Mouse (Mus musculus): Measurements from ENCODE around the gene Wfs1.
A peak's percentile ranks its signal among the peaks of the same experiment; 100 is the strongest.
"Not testable (repeated sequence)": the region's sequence is repeated elsewhere in the genome, so short reads cannot be mapped to it uniquely, and the experiment has no call there.

Gene Wfs1

DNA sequence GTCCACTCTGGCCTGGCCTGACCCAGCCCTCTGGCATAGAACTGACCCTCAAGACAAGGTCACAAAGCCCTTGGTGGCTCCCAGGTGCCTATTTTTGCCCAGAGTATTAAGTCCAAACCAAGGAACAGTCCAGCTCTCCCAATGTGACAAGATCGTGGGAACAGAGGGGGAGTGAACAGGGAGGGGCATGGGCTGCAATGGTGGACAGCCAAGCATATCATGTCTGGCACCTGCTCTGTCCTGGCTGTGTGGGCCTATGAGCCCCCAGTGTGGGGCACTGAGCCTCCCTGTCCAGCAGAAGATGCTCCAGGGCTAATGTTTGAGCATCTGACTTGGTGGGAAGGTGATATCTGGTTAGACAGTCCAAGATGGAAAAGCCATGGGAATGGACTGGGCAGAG is 2.4 kb downstream of the Wfs1 start:
- DNase-seq = no peak

DNA sequence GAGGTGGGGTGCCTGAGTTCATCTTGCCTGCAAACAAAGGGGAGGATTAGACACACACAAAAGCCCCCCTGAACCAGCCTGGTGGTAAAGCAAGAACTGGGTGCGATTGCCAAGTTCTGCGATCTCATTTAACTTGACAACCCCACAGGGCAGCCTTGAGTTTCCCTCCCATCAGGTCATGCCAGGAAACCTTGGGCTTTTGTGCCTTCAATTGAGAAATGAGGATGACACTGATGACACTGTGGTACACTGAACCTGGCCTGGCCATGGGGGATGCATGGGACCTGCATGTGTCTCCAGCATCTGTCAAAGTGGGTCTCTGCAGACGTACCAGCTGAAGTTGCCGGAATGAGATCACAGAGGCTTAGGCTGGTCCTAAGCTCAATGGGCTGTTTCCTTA is 6.7 kb downstream of the Wfs1 start:
- DNase-seq = no peak

DNA sequence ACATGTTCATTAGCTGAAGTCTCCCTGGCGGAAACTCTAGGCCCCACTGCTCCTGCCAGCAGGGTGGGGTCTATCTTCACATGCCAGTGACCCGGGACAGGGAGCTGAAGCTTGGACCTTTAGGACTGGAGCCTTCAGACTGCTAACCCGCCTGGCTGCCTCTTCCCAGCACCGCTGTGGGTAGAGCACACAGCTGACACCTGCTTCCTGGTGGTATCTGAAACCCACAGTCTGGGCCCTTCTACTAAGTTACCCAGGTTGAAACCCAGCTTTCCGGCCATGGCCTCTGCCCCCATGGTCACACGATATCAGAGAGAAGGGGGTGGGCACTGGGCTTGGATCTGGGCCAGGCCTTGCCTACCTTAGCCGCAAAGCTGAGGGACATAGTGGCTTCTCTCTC is 9.4 kb downstream of the Wfs1 start:
- peak; percentile 62 for DNase-seq

DNA sequence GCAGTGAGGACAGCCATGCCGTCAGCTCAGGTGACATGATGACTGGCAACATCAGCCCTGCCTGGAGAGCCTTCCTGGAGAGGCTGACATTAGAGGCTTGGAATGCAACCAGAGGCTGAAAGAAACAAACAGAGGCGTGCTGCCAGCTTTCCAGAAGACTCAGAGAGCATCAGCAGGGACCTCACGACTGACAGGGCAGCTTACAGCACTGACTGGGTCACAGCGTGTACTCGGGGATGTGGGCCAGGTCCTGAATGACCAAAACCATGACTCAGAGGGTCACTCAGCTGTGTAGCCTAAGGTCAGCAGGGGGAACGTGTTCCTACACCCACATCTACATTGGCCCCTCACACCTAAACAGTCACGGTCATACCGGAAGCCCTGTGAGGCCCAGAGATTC is 10.0 kb downstream of the Wfs1 start:
- no peak for DNase-seq

DNA sequence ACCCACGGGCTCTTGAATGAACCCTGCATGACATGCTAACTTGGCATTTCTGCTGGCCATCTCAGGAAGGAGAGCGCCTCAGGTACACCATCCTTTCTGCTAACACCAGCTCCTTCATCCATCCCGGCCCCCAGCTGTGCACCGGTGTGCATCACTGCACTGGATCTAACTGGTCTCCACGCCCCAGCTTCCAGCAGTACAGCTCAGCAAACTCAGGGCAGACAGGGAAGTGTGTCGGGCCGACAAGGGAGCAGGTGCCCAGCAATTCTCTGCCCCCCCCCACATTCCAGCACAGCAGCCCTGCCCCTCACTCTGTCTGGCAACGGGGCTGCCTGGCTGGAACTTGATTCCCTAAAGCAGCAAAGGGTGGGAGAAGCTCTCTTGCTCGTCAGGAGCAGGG is 11.2 kb downstream of the Wfs1 start:
- no peak for DNase-seq

DNA sequence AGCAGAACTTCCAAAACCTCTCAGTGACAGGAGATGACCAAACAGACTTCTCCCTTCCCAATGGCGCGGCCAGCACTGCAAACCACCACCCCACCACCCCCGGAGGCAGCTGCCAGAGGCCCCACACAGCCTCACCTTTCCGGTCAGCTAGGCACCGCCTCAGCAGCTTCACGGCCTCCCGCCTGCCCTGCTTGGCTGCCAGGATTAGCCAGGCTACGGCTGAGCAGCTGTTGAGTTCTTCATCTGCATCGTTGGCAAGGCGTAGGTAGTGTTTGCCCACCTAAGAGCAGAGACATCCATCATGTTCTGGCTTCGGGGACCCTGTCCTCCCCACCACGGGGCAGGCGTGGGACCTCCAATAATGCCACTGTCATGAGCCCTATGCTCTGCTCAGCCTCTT is 13.7 kb downstream of the Wfs1 start:
- no peak for DNase-seq

DNA sequence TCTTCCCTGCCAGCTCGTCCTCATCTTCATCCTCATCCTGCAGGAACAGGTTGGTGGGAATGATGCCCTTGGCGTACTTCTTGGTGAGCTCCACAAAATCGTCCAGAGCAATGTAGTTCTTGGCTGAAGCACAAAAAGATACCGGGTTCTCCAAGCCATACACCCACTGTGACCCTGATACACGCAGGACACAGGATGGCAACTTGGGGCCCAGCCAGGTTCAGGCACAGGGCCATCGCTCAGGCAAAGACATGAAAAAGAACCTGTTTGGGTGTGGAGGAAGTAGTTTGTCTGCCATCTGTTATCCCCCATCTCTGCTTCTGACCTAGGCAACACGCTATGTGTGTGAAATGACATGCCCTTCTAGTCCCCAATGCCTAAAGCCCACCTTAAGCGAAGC is 17.4 kb downstream of the Wfs1 start:
- DNase-seq = no peak

DNA sequence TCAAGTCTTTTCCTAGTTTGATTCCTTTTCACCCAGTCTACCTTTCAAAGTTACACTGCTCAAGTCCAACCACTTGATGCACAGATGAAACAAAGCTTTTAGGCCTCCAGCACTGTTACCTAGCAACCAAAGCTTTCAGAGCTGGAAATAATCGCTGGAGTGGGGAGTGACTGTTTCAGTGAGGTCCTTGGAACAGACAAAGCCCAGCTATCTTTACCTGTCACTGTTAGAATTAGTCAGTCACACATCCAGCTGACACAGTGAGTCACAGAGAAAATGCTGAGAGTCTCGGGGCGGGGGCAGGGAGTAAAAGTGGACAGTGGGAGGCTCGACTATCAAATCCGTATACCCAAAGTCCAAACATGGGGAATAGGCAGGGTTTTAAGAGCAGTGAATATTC is 28.5 kb downstream of the Wfs1 start:
- DNase-seq = no peak

DNA sequence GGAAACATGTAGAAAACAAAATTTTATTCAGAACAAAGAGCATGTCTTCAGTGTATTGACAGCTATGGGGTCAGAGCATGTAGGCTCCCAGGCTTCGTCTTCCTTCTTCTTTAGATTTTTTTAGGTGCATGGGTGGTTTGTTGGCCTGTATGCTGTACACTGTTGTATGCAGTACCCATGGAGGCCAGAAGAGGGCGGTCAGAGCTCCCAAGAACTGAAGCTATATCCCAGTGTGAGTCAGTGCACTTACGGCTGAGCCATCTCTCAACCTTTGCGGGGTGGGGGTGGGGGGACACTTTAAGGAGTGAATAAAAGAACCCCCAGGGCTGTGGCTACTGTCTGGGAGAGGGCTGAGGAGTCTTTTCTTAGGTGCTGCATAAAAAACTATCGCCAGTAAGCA is 30.2 kb downstream of the Wfs1 start:
- DNase-seq = peak; percentile 82

DNA sequence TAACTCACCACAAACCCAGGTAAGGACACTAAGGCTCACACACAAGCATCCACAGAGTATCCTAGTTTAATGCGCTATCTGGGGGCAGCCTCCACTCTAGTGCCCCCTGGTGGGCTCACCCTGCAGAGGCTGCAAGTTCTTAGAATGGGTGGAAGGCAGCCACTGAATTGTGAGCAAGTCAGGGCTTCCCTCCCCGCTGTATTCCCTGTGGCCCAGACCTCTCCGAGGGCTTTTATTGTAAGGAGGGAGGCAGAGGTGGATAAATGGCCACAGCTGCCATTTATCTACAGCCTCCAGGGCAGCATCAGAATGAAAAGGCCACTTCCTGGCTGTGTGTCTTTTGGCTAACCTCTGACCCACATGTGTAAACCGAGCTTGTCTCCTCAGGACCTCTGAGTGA is 33.6 kb downstream of the Wfs1 start:
- DNase-seq = peak; percentile 65

DNA sequence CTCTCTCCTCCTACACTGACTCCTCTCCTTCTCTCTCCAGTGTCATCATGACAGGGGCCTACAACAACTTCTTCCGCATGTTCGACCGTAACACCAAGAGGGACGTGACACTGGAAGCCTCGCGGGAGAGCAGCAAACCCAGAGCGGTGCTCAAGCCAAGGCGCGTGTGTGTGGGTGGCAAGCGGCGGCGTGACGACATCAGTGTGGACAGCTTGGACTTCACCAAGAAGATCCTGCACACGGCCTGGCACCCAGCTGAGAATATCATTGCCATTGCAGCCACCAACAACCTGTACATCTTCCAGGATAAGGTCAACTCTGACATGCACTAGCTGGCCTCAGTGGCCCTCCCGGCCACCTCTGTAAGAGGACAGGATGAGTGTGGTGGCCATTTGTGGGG is 36.7 kb downstream of the Wfs1 start:
- no peak for DNase-seq

DNA sequence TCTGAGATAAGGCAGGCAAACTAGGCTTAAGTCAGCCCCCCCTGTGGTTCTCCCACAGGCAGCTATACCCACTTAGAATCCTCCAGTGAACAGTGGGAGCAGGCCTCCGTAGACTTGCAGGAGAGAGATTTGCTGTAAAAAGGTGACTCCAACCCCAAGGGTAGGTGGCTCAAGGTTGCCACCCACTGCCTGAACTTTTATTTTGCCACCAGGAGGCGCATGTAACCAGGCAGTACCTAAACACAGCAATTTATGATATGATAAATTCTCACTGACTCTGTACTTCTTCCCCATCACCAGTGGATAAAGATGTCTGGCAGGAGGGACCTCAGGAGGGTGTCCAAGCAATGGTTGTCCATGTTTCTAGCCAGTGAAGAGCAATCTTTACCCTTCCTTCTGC is 38.1 kb downstream of the Wfs1 start:
- DNase-seq = peak; percentile 39

DNA sequence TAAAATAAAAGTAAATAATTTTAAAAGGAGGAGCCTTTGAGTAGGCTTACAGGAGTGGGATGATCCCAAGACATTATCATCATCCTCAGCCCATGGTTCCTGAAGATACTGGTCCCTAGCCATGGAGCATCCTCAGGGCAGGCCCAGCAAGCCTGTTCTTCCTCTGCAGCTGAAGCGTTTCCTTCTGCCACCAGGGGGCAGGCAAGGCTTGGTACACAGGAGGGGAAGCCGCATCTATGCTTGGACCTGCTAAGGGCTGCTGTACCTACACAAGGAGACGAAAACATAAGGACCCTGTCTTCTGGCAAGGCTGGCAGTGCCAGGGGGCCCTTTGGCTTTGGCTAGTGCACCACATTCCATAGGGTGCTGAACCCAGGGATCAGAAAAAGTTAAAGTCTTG is 40.2 kb downstream of the Wfs1 start:
- DNase-seq = peak; percentile 85

DNA sequence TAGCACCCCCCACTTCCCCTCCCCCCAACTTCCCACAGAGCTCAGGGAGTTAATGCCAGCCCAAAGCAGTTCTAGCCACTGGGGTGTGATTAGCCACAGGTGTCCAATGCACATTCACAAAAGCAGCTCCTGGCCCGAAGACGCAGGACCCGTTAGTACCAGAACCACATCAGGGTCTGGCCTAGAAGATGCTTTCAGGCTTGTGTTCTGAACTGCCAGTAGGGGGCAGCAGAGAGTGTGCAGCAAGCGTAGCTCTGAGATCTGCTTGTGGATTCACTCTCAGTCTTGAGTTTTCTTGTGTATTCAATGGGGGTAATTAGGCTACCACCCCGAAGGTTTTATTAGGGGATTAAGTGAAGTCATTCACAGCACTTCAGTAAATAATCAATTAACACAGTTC is 42.6 kb downstream of the Wfs1 start:
- DNase-seq = peak; percentile 65

DNA sequence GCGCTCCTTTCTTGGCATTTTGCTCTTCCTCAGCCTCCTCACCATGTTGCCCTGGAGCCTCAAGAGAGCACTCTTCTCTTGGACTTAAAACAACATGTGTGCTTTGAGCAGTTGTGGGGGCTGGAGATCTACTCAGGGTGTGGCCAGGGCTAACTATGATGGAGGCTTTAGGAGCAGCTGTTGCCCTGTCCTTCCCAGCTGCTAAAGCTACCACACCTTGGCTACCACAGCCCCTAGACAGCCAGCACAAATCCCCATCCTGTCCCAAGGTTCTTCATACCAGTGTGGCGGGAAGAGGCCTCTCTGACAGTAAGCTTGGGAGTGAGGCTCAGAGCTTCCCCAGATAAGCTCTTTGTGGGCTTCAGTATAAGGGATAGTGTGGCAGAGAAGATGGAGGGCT is 43.3 kb downstream of the Wfs1 start:
- DNase-seq = no peak

DNA sequence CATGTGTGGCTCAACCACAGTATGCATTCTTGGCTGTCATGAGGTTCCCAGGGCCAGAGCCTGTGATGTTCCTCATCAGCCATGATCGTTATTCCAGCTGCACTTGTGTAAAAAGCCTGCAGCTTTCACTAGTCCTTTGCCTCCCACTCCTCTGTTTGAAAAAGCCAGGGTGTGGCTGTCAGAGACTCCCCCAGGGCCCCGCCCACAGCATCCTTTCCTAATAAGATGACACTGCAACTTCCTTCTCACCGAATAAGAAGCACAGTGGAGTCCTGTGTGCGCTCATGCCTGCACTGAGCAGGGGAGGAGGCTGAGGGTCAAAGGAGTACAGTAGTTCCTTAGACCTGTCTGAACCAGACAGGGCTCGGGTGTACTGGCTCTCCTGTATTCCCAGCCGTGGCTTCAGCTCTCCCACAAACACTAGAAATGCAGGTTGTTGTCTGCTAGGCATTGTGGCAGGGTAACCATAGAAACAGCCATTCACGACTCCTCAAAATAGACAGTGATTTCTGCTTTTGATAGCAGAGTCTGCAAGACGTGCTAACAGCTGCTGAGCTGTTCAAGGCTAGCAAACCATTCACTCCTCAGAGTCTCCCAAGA is 43.8 kb downstream of the Wfs1 start:
- no peak for DNase-seq

DNA sequence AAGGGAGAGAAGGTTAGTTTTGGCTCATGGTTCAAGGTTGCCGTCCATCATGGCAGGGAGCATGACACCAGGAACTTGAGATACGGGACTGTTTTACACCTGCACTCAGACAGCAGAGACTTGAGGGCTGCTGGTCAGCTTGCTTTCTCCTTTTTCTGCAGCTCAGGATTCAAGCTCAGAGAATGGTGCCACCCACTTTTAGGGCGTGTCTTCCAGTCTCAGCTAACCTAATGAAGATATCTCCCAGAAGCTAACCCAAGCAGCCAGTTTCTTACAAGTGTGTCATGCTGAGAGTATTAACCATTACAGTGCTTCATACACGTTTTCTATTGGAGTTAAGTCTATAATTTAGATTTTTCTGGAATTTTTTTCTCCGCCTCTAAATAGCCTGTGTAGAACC is 44.5 kb downstream of the Wfs1 start:
- no peak for DNase-seq

DNA sequence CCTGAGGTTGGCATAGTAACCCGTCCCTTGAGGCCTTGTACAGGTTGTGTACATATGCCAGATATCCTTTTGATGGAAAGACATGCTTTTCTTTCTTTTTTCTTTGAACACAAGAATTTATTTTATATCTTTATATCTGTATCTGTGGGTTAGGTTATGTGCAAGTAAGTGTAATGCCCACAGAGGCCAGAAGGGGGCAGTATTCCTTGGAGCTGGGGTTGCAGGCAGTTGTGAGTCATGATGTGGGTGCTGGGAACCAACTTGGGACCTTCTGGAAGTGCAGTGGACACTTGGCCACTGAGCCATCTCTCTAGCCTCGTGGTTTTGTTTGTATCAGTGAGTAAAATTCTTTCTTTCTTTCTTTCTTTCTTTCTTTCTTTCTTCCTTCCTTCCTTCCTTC is 46.6 kb downstream of the Wfs1 start:
- DNase-seq = no peak

DNA sequence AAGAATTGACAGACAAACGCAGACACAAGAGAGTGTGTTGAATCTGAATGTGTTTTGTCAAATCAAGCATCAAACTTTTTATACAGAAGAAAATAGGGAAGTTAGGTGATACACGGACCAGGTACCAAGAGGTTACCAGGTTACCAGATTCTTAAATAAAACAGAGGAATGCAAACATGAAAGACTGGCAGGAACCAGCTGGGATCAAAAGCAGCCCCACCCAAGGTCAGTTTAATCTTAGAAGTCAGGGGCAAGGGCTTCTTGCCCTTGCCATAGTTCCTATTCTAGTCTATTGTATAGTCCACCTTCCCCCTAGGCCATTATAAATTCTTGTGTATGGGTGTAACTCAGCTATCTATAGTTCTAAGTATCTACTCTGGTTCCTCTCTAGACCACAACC is 50.0 kb downstream of the Wfs1 start:
- DNase-seq = not testable (repeated sequence)

DNA sequence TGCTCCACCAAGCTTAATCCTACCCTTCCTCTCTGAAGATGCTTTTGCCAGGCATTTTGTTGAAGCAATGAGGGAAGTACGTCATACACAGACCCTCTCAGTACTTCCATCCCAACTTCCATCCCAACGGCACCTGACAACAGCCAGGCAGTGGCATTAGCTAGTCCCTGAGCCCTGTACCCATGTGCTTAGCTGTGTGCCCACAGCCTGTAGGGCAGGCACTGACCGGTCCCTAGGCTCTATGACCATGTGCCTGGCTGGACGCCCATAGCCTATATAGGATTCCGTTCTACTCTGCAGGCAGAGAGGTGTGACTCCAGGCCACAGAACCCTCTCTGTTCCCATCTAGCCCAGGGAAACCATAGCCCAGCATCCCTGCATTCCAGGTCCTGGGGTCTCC is 51.0 kb downstream of the Wfs1 start:
- no peak for DNase-seq

DNA sequence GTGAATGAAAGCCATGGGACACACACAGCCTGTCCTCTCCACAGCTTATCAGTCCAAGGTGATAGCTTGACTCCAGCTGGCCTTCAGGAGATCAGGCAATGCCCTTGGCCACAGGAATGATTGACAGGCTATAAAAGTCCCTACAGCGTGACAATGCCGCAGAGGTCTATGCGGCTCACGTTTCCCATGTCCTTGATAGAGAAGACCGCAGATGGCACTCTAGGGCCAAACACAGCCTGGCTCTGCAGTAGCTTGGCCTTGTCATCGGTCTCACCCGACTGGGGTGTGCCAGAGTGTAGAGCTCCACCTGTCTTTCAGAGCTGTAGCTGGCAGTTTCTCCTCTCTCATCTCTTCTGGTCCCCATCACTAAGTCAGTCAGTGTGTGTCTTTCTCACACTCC is 52.5 kb downstream of the Wfs1 start:
- DNase-seq = no peak

DNA sequence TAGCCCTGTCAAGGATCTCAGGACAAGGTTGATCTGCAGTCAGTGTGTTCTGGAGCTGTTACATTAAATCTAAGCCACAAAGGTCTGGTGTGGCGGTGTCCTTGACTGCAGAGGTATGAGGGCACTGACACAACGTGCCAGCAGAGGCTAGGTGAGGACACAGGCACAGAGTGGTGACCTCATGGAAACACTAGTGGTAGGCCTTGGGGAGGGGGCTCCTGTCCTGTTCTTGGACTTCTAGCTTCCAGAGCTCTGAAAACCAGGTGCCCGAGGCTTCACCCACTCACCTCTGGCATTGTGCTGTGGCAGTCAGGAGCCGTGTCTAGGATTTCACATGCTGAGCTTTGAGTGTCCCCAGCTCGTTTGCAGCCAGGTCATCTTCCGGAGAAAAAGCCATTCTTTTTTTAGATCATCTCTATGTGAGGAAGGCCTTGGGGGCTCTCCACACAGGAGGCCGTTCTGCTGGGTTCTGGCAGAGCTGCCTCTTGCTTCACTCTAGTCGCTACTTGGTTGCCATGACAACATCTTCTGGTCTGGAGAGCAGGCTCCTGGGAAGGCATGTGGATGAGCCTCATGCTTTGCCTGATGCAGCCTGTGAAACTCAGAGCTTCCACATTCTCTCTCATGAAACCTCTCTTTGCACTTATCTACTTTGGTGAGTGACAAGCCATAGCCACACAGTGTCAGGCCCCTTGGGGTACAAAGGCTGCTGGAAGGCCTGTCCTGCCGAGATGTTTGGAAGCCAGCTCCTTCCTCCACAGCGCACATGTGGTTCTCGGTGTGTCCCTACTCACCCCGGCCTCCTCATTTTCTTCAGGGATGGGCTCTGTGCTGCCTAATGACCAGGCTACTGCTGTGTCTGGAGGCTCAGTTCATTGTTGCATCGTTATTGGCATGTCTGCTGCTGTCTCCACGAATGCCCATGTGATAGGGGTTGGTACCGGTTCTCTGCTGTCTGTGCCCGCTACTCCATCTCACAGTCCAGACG is 53.2 kb downstream of the Wfs1 start:
- DNase-seq = no peak

DNA sequence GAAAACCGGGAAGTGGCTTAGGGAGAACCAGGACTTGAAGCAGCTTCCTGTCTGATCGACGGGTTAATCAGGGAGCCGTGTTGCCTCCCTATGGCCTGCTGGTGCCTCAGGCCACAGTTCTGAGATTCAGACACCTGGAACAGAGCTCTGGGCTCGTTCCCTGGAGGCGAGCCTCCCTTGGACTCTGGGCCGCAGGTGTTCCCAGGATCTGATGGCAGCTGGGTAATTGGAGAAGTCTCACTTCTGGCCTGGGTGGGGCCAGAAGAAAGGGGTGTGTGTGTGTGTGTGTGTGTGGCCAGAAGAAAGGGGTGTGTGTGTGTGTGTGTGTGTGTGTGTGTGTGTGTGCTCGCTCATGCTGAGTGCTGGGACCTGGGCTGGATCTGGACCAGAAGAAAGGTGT is 55.6 kb downstream of the Wfs1 start:
- DNase-seq = no peak

DNA sequence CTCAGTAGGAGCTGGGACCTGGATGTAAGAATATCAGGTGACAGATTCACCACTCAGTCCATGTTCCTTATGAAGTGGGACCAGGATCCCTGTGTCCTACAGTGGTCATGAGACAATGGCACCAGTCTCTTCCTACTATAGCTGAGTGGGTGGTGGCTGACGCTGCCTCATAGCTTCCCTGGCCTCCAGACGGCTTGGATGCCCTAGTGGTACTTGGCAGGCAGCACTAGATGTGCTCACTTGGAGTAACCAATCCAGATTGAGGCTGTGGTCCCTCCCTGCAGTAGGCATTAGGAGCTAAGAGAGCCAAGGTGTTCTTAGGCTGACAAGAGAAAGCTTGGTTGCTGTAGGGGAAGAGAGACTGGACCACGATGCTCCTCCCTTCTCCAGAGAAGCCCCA is 59.6 kb downstream of the Wfs1 start:
- no peak for DNase-seq

DNA sequence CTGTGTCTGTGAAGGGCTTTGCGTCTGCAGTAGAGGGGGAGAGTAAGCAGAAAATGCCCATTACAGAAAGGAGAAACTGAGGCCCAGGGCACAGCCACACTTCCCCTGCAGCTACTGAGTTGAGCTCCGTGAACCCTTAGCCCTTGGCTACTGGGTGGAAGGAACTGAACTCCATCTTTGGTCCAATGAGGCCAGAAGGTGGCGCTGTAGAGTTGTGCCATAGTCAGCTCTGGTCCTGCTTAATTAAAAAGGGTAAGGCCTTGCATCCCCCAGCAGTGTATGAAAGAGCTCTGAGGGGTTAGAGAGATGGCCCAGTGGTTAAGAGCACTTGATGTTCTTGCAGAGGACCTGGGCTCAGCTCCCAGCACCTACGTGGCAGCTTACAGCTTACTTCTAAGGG is 60.3 kb downstream of the Wfs1 start:
- peak; percentile 41 for DNase-seq

Measured in thymus, postnatal 14 days (tissue).